27 mouse cellular contexts compared by ENCODE assay signal in genomic region chr3:108451969-108452368, GRCm38 (mm10).
"Had no signal": no experiment of that assay in that cellular context is flagged by ENCODE, and none has a peak within 500 bp of the region (broad histone marks: within the 10 kb centered on the region; RNA-seq: fewer than 3 reads in every experiment).

No protein-coding gene starts in this region.

- H3K4me3 ChIP-seq: embryonic facial prominence, embryonic 10.5 days; embryonic facial prominence, embryonic 12.5 days; embryonic facial prominence, embryonic 13.5 days; embryonic facial prominence, embryonic 15.5 days; erythroblast, embryonic 14.5 days; forebrain, embryonic 10.5 days; forebrain, embryonic 12.5 days; forebrain, embryonic 13.5 days; forebrain, embryonic 15.5 days; gastrocnemius, adult 2 months; heart, adult 2 months; heart, embryonic 10.5 days had no signal

- H3K27me3 ChIP-seq: embryonic facial prominence, embryonic 12.5 days; embryonic facial prominence, embryonic 13.5 days; embryonic facial prominence, embryonic 15.5 days; forebrain, embryonic 12.5 days; forebrain, embryonic 13.5 days; forebrain, embryonic 15.5 days had no signal

- ATAC-seq: forebrain, embryonic 13.5 days; forebrain, embryonic 14.5 days; forebrain, embryonic 15.5 days; forebrain, embryonic 16.5 days; forebrain, postnatal 0 days had no signal

- H3K9ac ChIP-seq: embryonic facial prominence, embryonic 12.5 days; embryonic facial prominence, embryonic 13.5 days; embryonic facial prominence, embryonic 15.5 days; forebrain, embryonic 12.5 days; forebrain, embryonic 13.5 days; forebrain, embryonic 15.5 days; forebrain, postnatal 0 days had no signal

- H3K27ac ChIP-seq: embryonic facial prominence, embryonic 10.5 days; embryonic facial prominence, embryonic 12.5 days; embryonic facial prominence, embryonic 13.5 days; embryonic facial prominence, embryonic 15.5 days; forebrain, embryonic 10.5 days; forebrain, embryonic 12.5 days; forebrain, embryonic 13.5 days; forebrain, embryonic 15.5 days; gastrocnemius, adult 2 months; heart, adult 2 months; heart, embryonic 10.5 days had no signal

- H3K4me1 ChIP-seq: embryonic facial prominence, embryonic 10.5 days; embryonic facial prominence, embryonic 12.5 days; embryonic facial prominence, embryonic 13.5 days; embryonic facial prominence, embryonic 15.5 days; forebrain, embryonic 10.5 days; forebrain, embryonic 12.5 days; forebrain, embryonic 13.5 days; forebrain, embryonic 15.5 days; heart, embryonic 10.5 days had no signal

- H3K4me2 ChIP-seq: embryonic facial prominence, embryonic 12.5 days; embryonic facial prominence, embryonic 13.5 days; embryonic facial prominence, embryonic 15.5 days; forebrain, embryonic 12.5 days; forebrain, embryonic 13.5 days; forebrain, embryonic 15.5 days; heart, embryonic 11.5 days had no signal

- DNase-seq: cerebellum, postnatal 10 days; cerebellum, postnatal 14 days; cerebellum, postnatal 25 days; cerebellum, postnatal 36 days; embryo, embryonic 11 days; forebrain, postnatal 0 days; gastrocnemius, adult 2 months; gastrocnemius, postnatal 10 days; gastrocnemius, postnatal 14 days; gastrocnemius, postnatal 25 days; gastrocnemius, postnatal 36 days; heart, adult 11 months; heart, adult 18-20 months; heart, adult 2 months had no signal

- H3K9me3 ChIP-seq: embryonic facial prominence, embryonic 10.5 days; embryonic facial prominence, embryonic 12.5 days; embryonic facial prominence, embryonic 13.5 days; embryonic facial prominence, embryonic 15.5 days; forebrain, embryonic 10.5 days; forebrain, embryonic 12.5 days; forebrain, embryonic 13.5 days; forebrain, embryonic 15.5 days; heart, embryonic 10.5 days had no signal

- H3K36me3 ChIP-seq: embryonic facial prominence, embryonic 10.5 days; embryonic facial prominence, embryonic 12.5 days; embryonic facial prominence, embryonic 13.5 days; embryonic facial prominence, embryonic 15.5 days; forebrain, embryonic 10.5 days; forebrain, embryonic 12.5 days; forebrain, embryonic 15.5 days; heart, embryonic 10.5 days had no signal
